Mouse (Mus musculus): ENCODE data around the gene Kcna5.

Gene Kcna5

GRCm38 (mm10) chr6:126535911-126536270, 679 bp upstream of the Kcna5 start:
- no peak for DNase-seq

GRCm38 (mm10) chr6:126534531-126535207, 543 bp downstream of the Kcna5 start:
- DNase-seq: peak; percentile 11

GRCm38 (mm10) chr6:126531306-126531705, 3.9 kb downstream of the Kcna5 start:
- DNase-seq: no peak

GRCm38 (mm10) chr6:126530019-126530418, 5.2 kb downstream of the Kcna5 start:
- DNase-seq: no peak

GRCm38 (mm10) chr6:126514720-126515119, 20.5 kb downstream of the Kcna5 start:
- DNase-seq: peak; percentile 10

- DNase-seq: no peak
Measured at GRCm38 (mm10) chr6:126513714-126514248, 21.4 kb downstream of the Kcna5 start.

- DNase-seq: no peak
Measured at GRCm38 (mm10) chr6:126513154-126513553, 22.1 kb downstream of the Kcna5 start.

GRCm38 (mm10) chr6:126508671-126509070, 26.5 kb downstream of the Kcna5 start:
- DNase-seq: no peak

- no peak for DNase-seq
Measured at GRCm38 (mm10) chr6:126503920-126504319, 31.3 kb downstream of the Kcna5 start.

GRCm38 (mm10) chr6:126502691-126503301, 32.4 kb downstream of the Kcna5 start:
- DNase-seq: no peak

GRCm38 (mm10) chr6:126500985-126501384, 34.2 kb downstream of the Kcna5 start:
- DNase-seq: no peak

GRCm38 (mm10) chr6:126500088-126500487, 35.1 kb downstream of the Kcna5 start:
- peak; percentile 92 for DNase-seq

- peak; percentile 63 for DNase-seq
Measured at GRCm38 (mm10) chr6:126497878-126498277, 37.3 kb downstream of the Kcna5 start.

- no peak for DNase-seq
Measured at GRCm38 (mm10) chr6:126497173-126497839, 37.9 kb downstream of the Kcna5 start.

- DNase-seq: no peak
Measured at GRCm38 (mm10) chr6:126487136-126487535, 48.1 kb downstream of the Kcna5 start.

GRCm38 (mm10) chr6:126484887-126485286, 50.3 kb downstream of the Kcna5 start:
- DNase-seq: no peak

GRCm38 (mm10) chr6:126483264-126483867, 51.8 kb downstream of the Kcna5 start:
- DNase-seq: no peak

Data from right cerebral cortex, postnatal 4 days (tissue).